Mouse (Mus musculus): ENCODE results near the gene Ngly1. TPM values are rescaled to one million over a fixed set of nuclear protein-coding genes. Genes with fewer than 3 reads are reported as not detected.

The Ngly1 gene
- polyA plus RNA-seq (2012; rRNA removed), result 16.6 and 16.7 TPM in 2 replicates

- peak; percentile 27 to 80 for DNase-seq (ENCODE audit: extremely low spot score in 1 of 2, low spot score in 1 of 2)
These were observed at the start of gene Ngly1, which contains the start of gene Oxsm for GRCm38 (mm10) chr14:16249171-16249874. Gene Ngly1, plus strand, starts transcription at chr14:16249280. Gene Oxsm, minus strand, starts transcription at chr14:16249808.

GRCm38 (mm10) chr14:16200220-16200912 lies 48.7 kb upstream of the Ngly1 start:
- no peak for DNase-seq (ENCODE audit: extremely low spot score in 1 of 2, low spot score in 1 of 2)

GRCm38 (mm10) chr14:16200969-16201638 lies 48.0 kb upstream of the Ngly1 start:
- DNase-seq (ENCODE audit: extremely low spot score in 1 of 2, low spot score in 1 of 2), result peak; percentile 33 to 61

- DNase-seq (ENCODE audit: extremely low spot score in 1 of 2, low spot score in 1 of 2), result no peak
These were observed 47.4 kb upstream of the Ngly1 start for GRCm38 (mm10) chr14:16201673-16202072.

GRCm38 (mm10) chr14:16207722-16208121 lies 41.4 kb upstream of the Ngly1 start:
- DNase-seq (ENCODE audit: extremely low spot score in 1 of 2, low spot score in 1 of 2), result no peak

GRCm38 (mm10) chr14:16219015-16219414 lies 30.1 kb upstream of the Ngly1 start:
- DNase-seq (ENCODE audit: extremely low spot score in 1 of 2, low spot score in 1 of 2), result peak in 1 of 2 experiments; percentile 46

- DNase-seq (ENCODE audit: extremely low spot score in 1 of 2, low spot score in 1 of 2), result no peak
These were observed 19.7 kb upstream of the Ngly1 start for GRCm38 (mm10) chr14:16229395-16229794.

- no peak for DNase-seq (ENCODE audit: extremely low spot score in 1 of 2, low spot score in 1 of 2)
These were observed 18.5 kb upstream of the Ngly1 start for GRCm38 (mm10) chr14:16230581-16230980.

GRCm38 (mm10) chr14:16233515-16233914 lies 15.6 kb upstream of the Ngly1 start:
- DNase-seq (ENCODE audit: extremely low spot score in 1 of 2, low spot score in 1 of 2), result no peak

GRCm38 (mm10) chr14:16236466-16236865 lies 12.6 kb upstream of the Ngly1 start:
- DNase-seq (ENCODE audit: extremely low spot score in 1 of 2, low spot score in 1 of 2), result no peak

GRCm38 (mm10) chr14:16242193-16242815 lies 6.8 kb upstream of the Ngly1 start:
- DNase-seq (ENCODE audit: extremely low spot score in 1 of 2, low spot score in 1 of 2), result no peak

GRCm38 (mm10) chr14:16242947-16243602 lies 6.0 kb upstream of the Ngly1 start:
- DNase-seq (ENCODE audit: extremely low spot score in 1 of 2, low spot score in 1 of 2), result peak; percentile 86 to 91

- no peak for DNase-seq (ENCODE audit: extremely low spot score in 1 of 2, low spot score in 1 of 2)
These were observed 5.4 kb upstream of the Ngly1 start for GRCm38 (mm10) chr14:16243603-16244209.

GRCm38 (mm10) chr14:16244370-16244769 lies 4.7 kb upstream of the Ngly1 start:
- no peak for DNase-seq (ENCODE audit: extremely low spot score in 1 of 2, low spot score in 1 of 2)

GRCm38 (mm10) chr14:16245127-16245526 lies 4.0 kb upstream of the Ngly1 start:
- no peak for DNase-seq (ENCODE audit: extremely low spot score in 1 of 2, low spot score in 1 of 2)

GRCm38 (mm10) chr14:16246340-16246912 lies 2.7 kb upstream of the Ngly1 start:
- no peak for DNase-seq (ENCODE audit: extremely low spot score in 1 of 2, low spot score in 1 of 2)

- DNase-seq (ENCODE audit: extremely low spot score in 1 of 2, low spot score in 1 of 2), result no peak
These were observed 945 bp upstream of the Ngly1 start for GRCm38 (mm10) chr14:16248135-16248534.

- no peak for DNase-seq (ENCODE audit: extremely low spot score in 1 of 2, low spot score in 1 of 2)
These were observed 400 bp upstream of the Ngly1 start for GRCm38 (mm10) chr14:16248603-16249157.

GRCm38 (mm10) chr14:16250099-16250498 lies 1.0 kb downstream of the Ngly1 start:
- DNase-seq (ENCODE audit: extremely low spot score in 1 of 2, low spot score in 1 of 2), result no peak

All from frontal cortex, adult 2 months (tissue).